ENCODE assay signal across 7 mouse cellular contexts in the genomic region with DNA sequence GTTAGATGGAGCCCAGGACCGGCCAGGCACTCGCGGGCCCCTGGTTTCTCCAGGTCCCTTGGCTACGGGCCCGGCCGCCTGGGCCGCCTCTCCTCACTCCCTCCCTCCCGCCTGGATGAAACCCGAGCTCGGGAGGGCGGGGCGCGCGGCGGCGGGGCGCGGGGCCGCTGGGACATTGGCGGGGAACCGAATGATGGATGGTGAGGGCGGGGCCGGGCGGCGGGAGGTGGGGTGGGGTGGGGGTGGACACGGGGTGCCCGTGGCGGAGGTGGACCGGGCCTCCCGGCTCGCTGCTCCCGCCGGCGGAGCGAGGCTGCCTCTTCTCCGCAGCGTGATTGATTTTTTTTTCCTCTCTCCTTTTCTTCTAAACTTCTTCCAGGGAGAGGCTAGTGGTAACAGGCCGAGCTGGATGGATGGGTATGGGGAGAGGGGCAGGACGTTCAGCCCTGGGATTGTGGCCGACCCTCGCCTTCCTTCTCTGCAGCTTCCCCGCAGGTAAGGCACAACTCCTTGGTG. TPM values are rescaled to one million over a fixed set of nuclear protein-coding genes. Genes with fewer than 3 reads are reported as not detected.
DNase-seq lines count a peak whose midpoint lies in the region; ATAC-seq lines count a peak whose summit lies in the region.

No protein-coding gene starts in this region.

- no peaks in the 10 kb centered on the region for H3K36me3 ChIP-seq in intestine, embryonic 15.5 days
- H3K36me3 ChIP-seq in limb, embryonic 11.5 days (ENCODE audit: control insufficient read depth, insufficient read depth, low read length) = no peaks in the 10 kb centered on the region
- peaks cover 24% of the 10 kb centered on the region for H3K36me3 ChIP-seq in midbrain, embryonic 13.5 days
- no peaks in the 10 kb centered on the region for H3K36me3 ChIP-seq in stomach, embryonic 16.5 days (ENCODE audit: control insufficient read depth, insufficient read depth, low read length)

- peak overlapping the region; percentile 89 for H3K4me2 ChIP-seq in intestine, embryonic 15.5 days (replicated peaks)
- H3K4me2 ChIP-seq in limb, embryonic 11.5 days (ENCODE audit: low read depth, severe bottlenecking) = peak overlapping the region; percentile 85
- H3K4me2 ChIP-seq in midbrain, embryonic 13.5 days (replicated peaks) = peak overlapping the region; percentile 96
- H3K4me2 ChIP-seq in stomach, embryonic 16.5 days (ENCODE audit: low read depth, low read length) = peak overlapping the region; percentile 79

- under 1% methylated on average over 39 of the region's 42 CpGs for WGBS in intestine, embryonic 15.5 days
- 1% methylated on average over 41 of the region's 42 CpGs for WGBS in limb, embryonic 11.5 days
- under 1% methylated on average over 19 of the region's 42 CpGs for WGBS in midbrain, embryonic 13.5 days
- WGBS in stomach, embryonic 16.5 days = under 1% methylated on average over 28 of the region's 42 CpGs

- H3K4me1 ChIP-seq in intestine, embryonic 15.5 days (replicated peaks) = peaks cover 23% of the 10 kb centered on the region
- peaks cover 19% of the 10 kb centered on the region for H3K4me1 ChIP-seq in limb, embryonic 11.5 days (ENCODE audit: control insufficient read depth, insufficient read depth, low read length)
- peaks cover 89% of the 10 kb centered on the region for H3K4me1 ChIP-seq in midbrain, embryonic 13.5 days (replicated peaks)
- H3K4me1 ChIP-seq in stomach, embryonic 16.5 days (ENCODE audit: control insufficient read depth, insufficient read depth, low read length) = peaks cover 41% of the 10 kb centered on the region

- intact Hi-C loops in gastrocnemius, postnatal 36 days (cut with DNase I) = no loop called here

- H3K9ac ChIP-seq in intestine, embryonic 15.5 days = peak overlapping the region; percentile 71
- H3K9ac ChIP-seq in limb, embryonic 11.5 days (ENCODE audit: low read length) = peak overlapping the region; percentile 94
- H3K9ac ChIP-seq in midbrain, embryonic 13.5 days (replicated peaks) = peak overlapping the region; percentile 96
- H3K9ac ChIP-seq in stomach, embryonic 16.5 days (ENCODE audit: low read length) = peak overlapping the region; percentile 92

- peak; percentile 94 for DNase-seq in adrenal gland, postnatal 25 days
- peak; percentile 95 for DNase-seq in embryo, embryonic 11 days
- peak; percentile 87 to 93 for DNase-seq in gastrocnemius, postnatal 36 days
- peak; percentile 95 for DNase-seq in limb, embryonic 11.5 days (ENCODE audit: low spot score)

- peak overlapping the region; percentile 65 for H3K4me3 ChIP-seq in intestine, embryonic 15.5 days (replicated peaks)
- peak overlapping the region; percentile 95 for H3K4me3 ChIP-seq in limb, embryonic 11.5 days (ENCODE audit: low read depth, low read length)
- peak overlapping the region; percentile 79 for H3K4me3 ChIP-seq in midbrain, embryonic 13.5 days (replicated peaks)
- peak overlapping the region; percentile 60 for H3K4me3 ChIP-seq in stomach, embryonic 16.5 days (replicated peaks; ENCODE audit: low read length)

- ATAC-seq in intestine, embryonic 15.5 days = peak; percentile 93
- peak; percentile 81 for ATAC-seq in limb, embryonic 11.5 days (ENCODE audit: insufficient number of reproducible peaks, low FRiP score, low TSS enrichment, low read depth)
- peak; percentile 85 for ATAC-seq in midbrain, embryonic 13.5 days
- ATAC-seq in stomach, embryonic 16.5 days (ENCODE audit: insufficient read depth, low FRiP score) = peak; percentile 91

- H3K27ac ChIP-seq in intestine, embryonic 15.5 days = peak overlapping the region; percentile 82
- peak overlapping the region; percentile 98 for H3K27ac ChIP-seq in limb, embryonic 11.5 days (replicated peaks; ENCODE audit: low read depth, low read length)
- peak overlapping the region; percentile 90 for H3K27ac ChIP-seq in midbrain, embryonic 13.5 days
- peak overlapping the region; percentile 95 for H3K27ac ChIP-seq in stomach, embryonic 16.5 days (ENCODE audit: low read length)

- H3K9me3 ChIP-seq in intestine, embryonic 15.5 days = no peaks in the 10 kb centered on the region
- H3K9me3 ChIP-seq in limb, embryonic 11.5 days (ENCODE audit: control insufficient read depth, low read length) = no peaks in the 10 kb centered on the region
- no peaks in the 10 kb centered on the region for H3K9me3 ChIP-seq in midbrain, embryonic 13.5 days
- no peaks in the 10 kb centered on the region for H3K9me3 ChIP-seq in stomach, embryonic 16.5 days (replicated peaks; ENCODE audit: control insufficient read depth, low read length)

- H3K27me3 ChIP-seq in intestine, embryonic 15.5 days (replicated peaks) = no peaks in the 10 kb centered on the region
- H3K27me3 ChIP-seq in limb, embryonic 11.5 days (ENCODE audit: control insufficient read depth, insufficient read depth, low read length) = no peaks in the 10 kb centered on the region
- no peaks in the 10 kb centered on the region for H3K27me3 ChIP-seq in midbrain, embryonic 13.5 days
- H3K27me3 ChIP-seq in stomach, embryonic 16.5 days (ENCODE audit: control insufficient read depth, insufficient read depth, low read length) = no peaks in the 10 kb centered on the region

RNA-seq across cellular contexts. Expression of gene Rgma, which starts 15.8 kb away (rescaled TPM):
- total RNA-seq in adrenal gland, postnatal 25 days (2021) = 7.7 and 9.9 TPM in 2 replicates
- total RNA-seq in gastrocnemius, postnatal 36 days (2021) = 10 to 100 TPM; 39.1 to 48.9 TPM
- 7.4 TPM in 2 replicates for polyA plus RNA-seq in intestine, embryonic 15.5 days (2015; fragmentation: Nextera tagmentation; extraction: Ambion mirVana)
- polyA plus RNA-seq in limb, embryonic 11.5 days (2014; fragmentation: Nextera tagmentation; extraction: Ambion mirVana) = 27.1 and 28.6 TPM in 2 replicates
- 40.7 and 50.3 TPM in 2 replicates for polyA plus RNA-seq in midbrain, embryonic 13.5 days (2015; fragmentation: Nextera tagmentation; extraction: Ambion mirVana)
- 10.7 and 11.7 TPM in 2 replicates for polyA plus RNA-seq in stomach, embryonic 16.5 days (2015; fragmentation: Nextera tagmentation; extraction: Ambion mirVana)

Comparison
In these comparisons a context has a peak if more than half of its experiments do, and no peak if none do; other contexts are left out.
1. Peak in every context shown above with its lines: DNase-seq, ATAC-seq, H3K4me3 ChIP-seq and H3K27ac ChIP-seq.